Mouse (Mus musculus) hindbrain, postnatal 0 days (tissue): ENCODE results near the gene Mmgt2. TPM values are rescaled to one million over a fixed set of nuclear protein-coding genes. Genes with fewer than 3 reads are reported as not detected.
A peak's percentile ranks its signal among the peaks of the same experiment; 100 is the strongest.

Experiments
- ATAC-seq: fragments of 200-750 bp; cut with Nextera tagmentation; 2 replicates; pipeline ENCODE4 v1.8.0; 2017; ENCODE audit warnings: mild to moderate bottlenecking, moderate TSS enrichment, moderate library complexity
- DNase-seq: peaks from one replicate; pipeline ENCODE4 v3.0.0-alpha.2; 2015; ENCODE audit warnings: low spot score
- H3K27ac ChIP-seq: fragments of 300-500 bp; sonication (generic); 2 replicates; pipeline ENCODE4 v1.5.1; 2014; ENCODE audit warnings: mild to moderate bottlenecking
- H3K27me3 ChIP-seq: fragments of 300-500 bp; sonication (generic); 2 replicates; pipeline ENCODE4 v1.6.1; 2014; ENCODE audit warnings: low read length, mixed read lengths; ENCODE audit not compliant: insufficient read depth
- H3K36me3 ChIP-seq: fragments of 300-500 bp; sonication (generic); 2 replicates; pipeline ENCODE4 v1.6.1; 2014; ENCODE audit warnings: low read length, mixed read lengths; ENCODE audit not compliant: insufficient read depth
- H3K4me1 ChIP-seq: fragments of 300-500 bp; sonication (generic); 2 replicates; pipeline ENCODE4 v1.6.1; 2014; ENCODE audit warnings: antibody characterized with exemption, low read length, mixed read lengths; ENCODE audit not compliant: insufficient read depth
- H3K4me2 ChIP-seq: fragments of 300-500 bp; sonication (generic); 2 replicates; pipeline ENCODE4 v1.6.1; 2014; ENCODE audit warnings: low read depth, mild to moderate bottlenecking, low read length, moderate library complexity, mixed read lengths
- H3K4me3 ChIP-seq: fragments of 300-500 bp; sonication (generic); 2 replicates; pipeline ENCODE4 v1.5.1; 2014; ENCODE audit warnings: low read length
- H3K9ac ChIP-seq: fragments of 300-500 bp; sonication (generic); replicated peaks from 2 replicates; pipeline ENCODE4 v1.6.1; 2014; ENCODE audit warnings: mild to moderate bottlenecking, low read length, moderate library complexity, mixed read lengths
- H3K9me3 ChIP-seq: fragments of 300-500 bp; sonication (generic); 2 replicates; pipeline ENCODE4 v1.6.1; 2016; ENCODE audit warnings: low read length, mixed read lengths
- CTCF ChIP-seq: IDR thresholded peaks from 2 replicates; pipeline ENCODE4 v1.5.1; 2016; ENCODE audit warnings: antibody characterized with exemption, control low read depth, low read depth
- WGBS: fragments of 180-500 bp; shearing (Covaris S2); extraction: QIAGEN DNeasy Blood & Tissue Kit; methylation state at CpG from one replicate; pipeline ENCODE4 v1.1.7; 2014; 5-methylcytosine and 5-hydroxymethylcytosine counted together
- polyA plus RNA-seq: library from polyadenylated mRNA; unstranded; fragments of >200 nt; fragmentation: Nextera tagmentation; extraction: Ambion mirVana; gene quantifications from 2 replicates; pipeline ENCODE4 v1.2.1, GENCODE M21; 2015
- total RNA-seq: library from RNA; depleted of rRNA; stranded (reverse); fragments of >200 nt; gene quantifications from 2 replicates; pipeline ENCODE4 v1.2.3, GENCODE M21; 2014

Gene Mmgt2
- total and polyA plus RNA-seq, 2 experiments from 2014 or later, result 22.6 to 43.9 TPM

- H3K4me3 ChIP-seq, result no peak overlapping the region
- no peaks in the 10 kb centered on the region for H3K27me3 ChIP-seq
- no peak overlapping the region for H3K9ac ChIP-seq
- H3K4me2 ChIP-seq, result no peak overlapping the region
- peaks cover 23% of the 10 kb centered on the region for H3K4me1 ChIP-seq
- no peak for DNase-seq
- H3K9me3 ChIP-seq, result no peaks in the 10 kb centered on the region
- H3K36me3 ChIP-seq, result no peaks in the 10 kb centered on the region
- no peak for TF ChIP-seq CTCF
- no peak for ATAC-seq
- 50% methylated on average over 3 of the region's 3 CpGs for WGBS
- no peak overlapping the region for H3K27ac ChIP-seq
Observed at GRCm38 (mm10) chr11:62640378-62640777, 8.1 kb upstream of the Mmgt2 start.

- no peak for ATAC-seq
- H3K9me3 ChIP-seq, result no peaks in the 10 kb centered on the region
- no peak for TF ChIP-seq CTCF
- 43% methylated on average over 11 of the region's 11 CpGs for WGBS
- no peak overlapping the region for H3K4me3 ChIP-seq
- H3K27ac ChIP-seq, result 0 out of 2 replicates have a peak overlapping the region, but pooled peaks have one; percentile 36
- peaks cover 28% of the 10 kb centered on the region for H3K4me1 ChIP-seq
- no peak overlapping the region for H3K4me2 ChIP-seq
- no peaks in the 10 kb centered on the region for H3K27me3 ChIP-seq
- no peak overlapping the region for H3K9ac ChIP-seq
- no peaks in the 10 kb centered on the region for H3K36me3 ChIP-seq
- DNase-seq, result no peak
Observed at GRCm38 (mm10) chr11:62642023-62642844, 6.2 kb upstream of the Mmgt2 start.

GRCm38 (mm10) chr11:62643011-62643631, 5.3 kb upstream of the Mmgt2 start:
- peaks cover 28% of the 10 kb centered on the region for H3K4me1 ChIP-seq
- no peak overlapping the region for H3K9ac ChIP-seq
- H3K27me3 ChIP-seq, result no peaks in the 10 kb centered on the region
- DNase-seq, result peak; percentile 63
- no peak overlapping the region for H3K4me2 ChIP-seq
- H3K4me3 ChIP-seq, result no peak overlapping the region
- peak overlapping the region; percentile 46 for H3K27ac ChIP-seq
- no peaks in the 10 kb centered on the region for H3K36me3 ChIP-seq
- no peaks in the 10 kb centered on the region for H3K9me3 ChIP-seq
- no peak for TF ChIP-seq CTCF
- peak; percentile 18; the same call in 1 of the 2 replicates for ATAC-seq
- 47% methylated on average over 8 of the region's 8 CpGs for WGBS

- 75% methylated on average over 10 of the region's 10 CpGs for WGBS
- peaks cover 28% of the 10 kb centered on the region for H3K4me1 ChIP-seq
- TF ChIP-seq CTCF, result no peak
- H3K9me3 ChIP-seq, result no peaks in the 10 kb centered on the region
- DNase-seq (no peak), ATAC-seq (no peak)
- no peak overlapping the region for H3K9ac ChIP-seq
- H3K27me3 ChIP-seq, result no peaks in the 10 kb centered on the region
- no peak overlapping the region for H3K4me2 ChIP-seq
- H3K4me3 ChIP-seq, result no peak overlapping the region
- no peaks in the 10 kb centered on the region for H3K36me3 ChIP-seq
- H3K27ac ChIP-seq, result peak overlapping the region; percentile 46; the same call in 1 of the 2 replicates
Observed at GRCm38 (mm10) chr11:62643681-62644363, 4.6 kb upstream of the Mmgt2 start.

- 88% methylated on average over 5 of the region's 5 CpGs for WGBS
- Histone ChIP-seq H3K27me3 (no peaks in the 10 kb centered on the region), H3K36me3 (no peaks in the 10 kb centered on the region), H3K4me2 (peak overlapping the region; percentile 95; the same call in 1 of the 2 replicates), H3K9ac (no peak overlapping the region; the same call in 1 of the 2 replicates), H3K4me1 (peaks cover 28% of the 10 kb centered on the region), H3K9me3 (no peaks in the 10 kb centered on the region), H3K4me3 (no peak overlapping the region), H3K27ac (no peak overlapping the region)
- ATAC-seq, result no peak
- no peak for DNase-seq
- TF ChIP-seq CTCF, result no peak
Observed at GRCm38 (mm10) chr11:62644602-62645336, 3.7 kb upstream of the Mmgt2 start.

- peaks cover 28% of the 10 kb centered on the region for H3K4me1 ChIP-seq
- TF ChIP-seq CTCF, result no peak
Observed at GRCm38 (mm10) chr11:62645337-62645675, 3.2 kb upstream of the Mmgt2 start.

More at GRCm38 (mm10) chr11:62645337-62645675, 3.2 kb upstream of the Mmgt2 start:
- no peaks in the 10 kb centered on the region for H3K27me3 ChIP-seq
- peak overlapping the region; percentile 95; the same call in 1 of the 2 replicates for H3K4me2 ChIP-seq
- H3K9ac ChIP-seq, result no peak overlapping the region; the same call in 1 of the 2 replicates
- no peak overlapping the region for H3K27ac ChIP-seq
- no peaks in the 10 kb centered on the region for H3K9me3 ChIP-seq
- H3K36me3 ChIP-seq, result no peaks in the 10 kb centered on the region
- H3K4me3 ChIP-seq, result no peak overlapping the region
- 82% methylated on average over 4 of the region's 4 CpGs for WGBS
- no peak for DNase-seq
- ATAC-seq, result no peak
